Mouse (Mus musculus): ENCODE results near the gene Cacna2d1.

DNA sequence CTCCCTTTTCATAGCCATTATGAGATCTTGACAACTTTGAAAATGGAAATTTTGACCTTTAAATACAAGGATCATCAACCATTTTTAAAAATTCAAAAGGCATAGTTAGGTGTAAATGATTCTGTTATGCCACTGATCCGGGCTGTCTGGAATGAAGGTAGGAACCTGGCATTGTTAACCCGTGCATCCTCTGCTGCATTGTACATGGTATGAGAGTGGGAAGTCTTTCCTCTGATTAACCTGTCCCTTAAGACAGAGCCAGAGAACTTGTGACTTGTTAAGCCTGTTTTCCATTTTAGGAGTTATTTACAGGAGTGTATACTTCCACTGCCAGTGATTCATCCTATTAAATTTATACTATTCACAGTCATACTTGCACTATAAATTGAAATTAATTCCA lies 171.2 kb downstream of the Cacna2d1 start:
- TF ChIP-seq NELFE (IDR thresholded peaks at IDR 0.05; ENCODE audit: low read depth, low read length) = no peak
- TF ChIP-seq CHD1 (IDR thresholded peaks at IDR 0.05; ENCODE audit: low read depth, low read length) = no peak
- no peak for TF ChIP-seq USF1 (IDR thresholded peaks at IDR 0.05; ENCODE audit: low read depth, low read length)
- no peak for TF ChIP-seq POLR2A (IDR thresholded peaks at IDR 0.05; ENCODE audit: control insufficient read depth in 1 of 2, insufficient read depth in 1 of 2, low read depth in 1 of 2, low read length in 2 of 2, poor library complexity in 1 of 2)
- no peak for TF ChIP-seq EP300 (IDR thresholded peaks at IDR 0.05; ENCODE audit: low read depth in 1 of 2, low read length in 2 of 2)
- TF ChIP-seq MEF2A (IDR thresholded peaks at IDR 0.05; ENCODE audit: extremely low read depth, insufficient replicate concordance, low read depth, low read length, poor library complexity, severe bottlenecking) = no peak
- TF ChIP-seq MXI1 (IDR thresholded peaks at IDR 0.05; ENCODE audit: low read depth, low read length) = no peak
- no peak for TF ChIP-seq CTCF (IDR thresholded peaks at IDR 0.05 in 2 of 3, conservative IDR thresholded peaks at IDR 0.05 in 1 of 3; ENCODE audit: control insufficient read depth in 1 of 3, insufficient read depth in 1 of 3, low read depth in 2 of 3, low read length in 3 of 3, poor library complexity in 1 of 3, severe bottlenecking in 1 of 3)
- no peak for TF ChIP-seq ZMIZ1 (IDR thresholded peaks at IDR 0.05; ENCODE audit: low read depth, low read length)
- TF ChIP-seq TBP (IDR thresholded peaks at IDR 0.05; ENCODE audit: low read depth, low read length) = no peak
- no peak for TF ChIP-seq MAFK (IDR thresholded peaks at IDR 0.05; ENCODE audit: borderline replicate concordance, low read depth, low read length)
- TF ChIP-seq ELF1 (IDR thresholded peaks at IDR 0.05; ENCODE audit: low read depth, low read length) = no peak
- no peak for TF ChIP-seq POLR2AphosphoS5 (IDR thresholded peaks at IDR 0.05; ENCODE audit: borderline replicate concordance, low read depth, low read length)
